Comparison of ENCODE assay signal across 24 mouse cellular contexts in genomic region chr15:4167946-4168345, GRCm38 (mm10).
"Had no signal": no experiment of that assay in that cellular context is flagged by ENCODE, and none has a peak within 500 bp of the region (broad histone marks: within the 10 kb centered on the region; RNA-seq: fewer than 3 reads in every experiment).

No protein-coding gene starts in this region.

- H3K27me3 ChIP-seq: heart, embryonic 12.5 days; hindbrain, embryonic 13.5 days; hindbrain, embryonic 15.5 days; limb, embryonic 13.5 days; limb, embryonic 15.5 days; liver, embryonic 13.5 days; liver, embryonic 15.5 days had no signal

- H3K4me1 ChIP-seq: heart, embryonic 10.5 days; heart, embryonic 12.5 days; hindbrain, embryonic 13.5 days; hindbrain, embryonic 15.5 days; limb, embryonic 13.5 days; limb, embryonic 15.5 days; liver, embryonic 13.5 days; liver, embryonic 15.5 days had no signal

- DNase-seq: gastrocnemius, adult 2 months; gastrocnemius, postnatal 10 days; gastrocnemius, postnatal 25 days; heart, adult 18-20 months; heart, postnatal 10 days; heart, postnatal 36 days; kidney, adult 18-20 months; kidney, adult 8-10 months; kidney, postnatal 10 days; kidney, postnatal 25 days; kidney, postnatal 4 days; layer of hippocampus, adult 9-11 months; layer of hippocampus, postnatal 36 days; left cerebral cortex, postnatal 4 days; liver, embryonic 13.5 days had no signal

- H3K27ac ChIP-seq: gastrocnemius, adult 2 months; heart, embryonic 10.5 days; hindbrain, embryonic 13.5 days; hindbrain, embryonic 15.5 days; hindbrain, postnatal 0 days; limb, embryonic 13.5 days; limb, embryonic 15.5 days; liver, embryonic 13.5 days; liver, embryonic 15.5 days had no signal

- H3K9me3 ChIP-seq: heart, embryonic 10.5 days; heart, embryonic 12.5 days; hindbrain, embryonic 13.5 days; hindbrain, embryonic 15.5 days; limb, embryonic 13.5 days; liver, embryonic 13.5 days had no signal

- H3K4me3 ChIP-seq: gastrocnemius, adult 2 months; heart, embryonic 10.5 days; heart, embryonic 12.5 days; hindbrain, embryonic 13.5 days; hindbrain, embryonic 15.5 days; limb, embryonic 13.5 days; limb, embryonic 15.5 days; liver, embryonic 13.5 days; liver, embryonic 15.5 days had no signal

- H3K9ac ChIP-seq: heart, embryonic 12.5 days; hindbrain, embryonic 13.5 days; hindbrain, embryonic 15.5 days; limb, embryonic 13.5 days; limb, embryonic 15.5 days; liver, embryonic 13.5 days; liver, embryonic 15.5 days had no signal

- H3K4me2 ChIP-seq: heart, embryonic 12.5 days; hindbrain, embryonic 13.5 days; hindbrain, embryonic 15.5 days; limb, embryonic 13.5 days; limb, embryonic 15.5 days; liver, embryonic 11.5 days; liver, embryonic 13.5 days; liver, embryonic 15.5 days had no signal

- H3K36me3 ChIP-seq: heart, embryonic 10.5 days; heart, embryonic 12.5 days; hindbrain, embryonic 13.5 days; hindbrain, embryonic 15.5 days; limb, embryonic 13.5 days; limb, embryonic 15.5 days; liver, embryonic 13.5 days; liver, embryonic 15.5 days had no signal

- ATAC-seq: hindbrain, postnatal 0 days had no signal
